8 mouse cellular contexts compared by ENCODE assay signal in the genomic region with DNA sequence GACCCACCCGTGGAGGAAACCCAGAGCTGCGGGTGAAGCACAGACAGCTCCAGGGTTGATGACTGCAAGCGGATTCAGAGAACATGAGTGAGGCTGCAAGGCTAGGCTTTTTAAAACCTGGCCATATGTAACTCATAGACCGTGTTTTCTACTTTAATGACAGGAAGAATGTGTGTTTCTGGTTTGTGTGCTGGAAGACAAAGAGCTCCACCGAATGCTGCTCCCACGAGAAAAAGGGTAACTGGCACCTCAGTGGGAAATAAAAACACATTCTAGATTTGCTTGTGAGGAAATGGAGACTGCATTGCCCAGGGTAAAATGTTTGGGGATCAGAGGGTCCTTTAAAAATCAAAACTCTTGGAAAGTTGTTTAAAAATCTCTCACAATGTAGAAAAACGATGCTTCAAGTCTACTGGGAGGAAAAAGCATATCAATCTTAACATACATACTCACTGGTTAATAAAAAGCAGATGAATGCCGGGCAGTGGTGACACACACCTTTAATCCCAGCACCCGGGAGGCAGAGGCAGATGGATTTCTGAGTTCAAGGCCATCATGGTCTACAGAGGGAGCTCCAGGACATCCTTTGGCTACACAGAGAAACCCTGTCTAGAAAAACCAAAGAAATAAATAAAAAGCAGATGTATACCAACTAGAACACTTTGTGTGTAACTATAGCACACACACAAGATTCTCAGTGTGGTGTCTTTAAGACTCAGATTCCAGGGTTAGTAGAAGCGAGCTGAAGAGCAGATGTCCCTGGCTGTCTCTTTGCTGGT. TPM values are rescaled to one million over a fixed set of nuclear protein-coding genes. Genes with fewer than 3 reads are reported as not detected.
DNase-seq lines count a peak whose midpoint lies in the region; ATAC-seq lines count a peak whose summit lies in the region.

No protein-coding gene starts in this region.

- 12% methylated on average over 10 of the region's 10 CpGs for WGBS in heart, embryonic 10.5 days
- 7% methylated on average over 10 of the region's 10 CpGs for WGBS in forebrain, embryonic 16.5 days
- 6% methylated on average over 10 of the region's 10 CpGs for WGBS in limb, embryonic 12.5 days
- WGBS in stomach, embryonic 14.5 days, result 9% methylated on average over 10 of the region's 10 CpGs

- peak overlapping the region; percentile 70 for H3K4me2 ChIP-seq in forebrain, embryonic 16.5 days (ENCODE audit: low read length)
- H3K4me2 ChIP-seq in limb, embryonic 12.5 days, result peak overlapping the region; percentile 69
- H3K4me2 ChIP-seq in stomach, embryonic 14.5 days (replicated peaks; ENCODE audit: low read depth, low read length), result peak overlapping the region; percentile 56

- peaks cover 8% of the 10 kb centered on the region for H3K4me1 ChIP-seq in heart, embryonic 10.5 days
- peaks cover 10% of the 10 kb centered on the region for H3K4me1 ChIP-seq in forebrain, embryonic 16.5 days (replicated peaks; ENCODE audit: control insufficient read depth, insufficient read depth, low read length)
- H3K4me1 ChIP-seq in limb, embryonic 12.5 days (replicated peaks), result peaks cover 18% of the 10 kb centered on the region
- peaks cover 3% of the 10 kb centered on the region; the same call in 1 of the 2 replicates for H3K4me1 ChIP-seq in stomach, embryonic 14.5 days (ENCODE audit: control insufficient read depth, insufficient read depth, low read length)

- peak overlapping the region; percentile 80 for H3K4me3 ChIP-seq in heart, embryonic 10.5 days
- peak overlapping the region; percentile 89 for H3K4me3 ChIP-seq in forebrain, embryonic 16.5 days (replicated peaks; ENCODE audit: low read length)
- H3K4me3 ChIP-seq in limb, embryonic 12.5 days (replicated peaks), result peak overlapping the region; percentile 78
- peak overlapping the region; percentile 51 for H3K4me3 ChIP-seq in stomach, embryonic 14.5 days (ENCODE audit: low read depth, low read length)

- H3K27ac ChIP-seq in heart, embryonic 10.5 days, result peak overlapping the region; percentile 91
- peak overlapping the region; percentile 90 for H3K27ac ChIP-seq in forebrain, embryonic 16.5 days (ENCODE audit: low read length)
- peak overlapping the region; percentile 90 for H3K27ac ChIP-seq in limb, embryonic 12.5 days
- H3K27ac ChIP-seq in stomach, embryonic 14.5 days (ENCODE audit: low read length), result peak overlapping the region; percentile 70; the same call in 1 of the 2 replicates

- peaks cover 40% of the 10 kb centered on the region for H3K36me3 ChIP-seq in heart, embryonic 10.5 days
- peaks cover 3% of the 10 kb centered on the region; the same call in 1 of the 2 replicates for H3K36me3 ChIP-seq in forebrain, embryonic 16.5 days (ENCODE audit: control insufficient read depth, insufficient read depth)
- H3K36me3 ChIP-seq in limb, embryonic 12.5 days, result peaks cover 42% of the 10 kb centered on the region
- H3K36me3 ChIP-seq in stomach, embryonic 14.5 days (ENCODE audit: control insufficient read depth, insufficient read depth, low read length), result peaks cover 22% of the 10 kb centered on the region

- no peak for DNase-seq in heart, embryonic 10.5 days (ENCODE audit: low spot score)
- no peak for DNase-seq in heart, adult 9 months (ENCODE audit: low spot score in 2 of 2)
- DNase-seq in Muller cell, postnatal 12 days (ENCODE audit: inconsistent ontology term), result peak; percentile 7
- no peak for DNase-seq in frontal cortex, postnatal 14 days (ENCODE audit: low spot score in 2 of 2)

- H3K9me3 ChIP-seq in heart, embryonic 10.5 days, result no peaks in the 10 kb centered on the region
- H3K9me3 ChIP-seq in forebrain, embryonic 16.5 days (ENCODE audit: control insufficient read depth, low read length), result no peaks in the 10 kb centered on the region
- no peaks in the 10 kb centered on the region for H3K9me3 ChIP-seq in limb, embryonic 12.5 days
- H3K9me3 ChIP-seq in stomach, embryonic 14.5 days (ENCODE audit: control insufficient read depth, low read depth, low read length), result no peaks in the 10 kb centered on the region

- no peak for ATAC-seq in forebrain, embryonic 16.5 days
- no peak for ATAC-seq in limb, embryonic 12.5 days (ENCODE audit: insufficient number of reproducible peaks, insufficient read depth, low FRiP score, low TSS enrichment, low read depth)
- 0 out of 2 replicates have a peak, but pooled peaks have one; percentile 11 for ATAC-seq in stomach, embryonic 14.5 days (ENCODE audit: insufficient number of reproducible peaks, insufficient read depth, low FRiP score, low read depth)
- no peak for ATAC-seq in megakaryocyte-erythroid progenitor cell, adult 5-6 weeks (replicated peaks; ENCODE audit: low FRiP score, low TSS enrichment, poor library complexity, severe bottlenecking)

- H3K27me3 ChIP-seq in heart, embryonic 10.5 days (ENCODE audit: insufficient read depth, poor library complexity, severe bottlenecking), result no peaks in the 10 kb centered on the region
- H3K27me3 ChIP-seq in forebrain, embryonic 16.5 days (replicated peaks; ENCODE audit: control insufficient read depth, insufficient read depth, low read length), result no peaks in the 10 kb centered on the region
- no peaks in the 10 kb centered on the region for H3K27me3 ChIP-seq in limb, embryonic 12.5 days
- H3K27me3 ChIP-seq in stomach, embryonic 14.5 days (ENCODE audit: control insufficient read depth, insufficient read depth, low read length), result no peaks in the 10 kb centered on the region

- H3K9ac ChIP-seq in forebrain, embryonic 16.5 days (replicated peaks; ENCODE audit: low read depth, low read length), result peak overlapping the region; percentile 88
- peak overlapping the region; percentile 81 for H3K9ac ChIP-seq in limb, embryonic 12.5 days (replicated peaks)
- peak overlapping the region; percentile 55 for H3K9ac ChIP-seq in stomach, embryonic 14.5 days (replicated peaks; ENCODE audit: low read depth, low read length)

RNA-seq across cellular contexts. Expression of a gene that starts 0.6 kb away (rescaled TPM):
- polyA plus RNA-seq in heart, embryonic 10.5 days (2016; fragmentation: Nextera tagmentation; extraction: Ambion mirVana), result 91.6 and 122 TPM in 2 replicates
- 62.0 and 65.8 TPM in 2 replicates for polyA plus RNA-seq in forebrain, embryonic 16.5 days (2015; fragmentation: Nextera tagmentation; extraction: Ambion mirVana)
- 102 and 109 TPM in 2 replicates for polyA plus RNA-seq in limb, embryonic 12.5 days (2016; fragmentation: Nextera tagmentation; extraction: Ambion mirVana)
- 76.5 and 81.1 TPM in 2 replicates for polyA plus RNA-seq in stomach, embryonic 14.5 days (2014; fragmentation: Nextera tagmentation; extraction: Ambion mirVana)
- 79.9 and 88.8 TPM in 2 replicates for total RNA-seq in megakaryocyte-erythroid progenitor cell, adult 5-6 weeks (2014; fragmentation: Nextera tagmentation)
- 61.7 and 78.0 TPM in 2 replicates for total RNA-seq in megakaryocyte-erythroid progenitor cell, adult 5-6 weeks (2017)
